In the genomic region with DNA sequence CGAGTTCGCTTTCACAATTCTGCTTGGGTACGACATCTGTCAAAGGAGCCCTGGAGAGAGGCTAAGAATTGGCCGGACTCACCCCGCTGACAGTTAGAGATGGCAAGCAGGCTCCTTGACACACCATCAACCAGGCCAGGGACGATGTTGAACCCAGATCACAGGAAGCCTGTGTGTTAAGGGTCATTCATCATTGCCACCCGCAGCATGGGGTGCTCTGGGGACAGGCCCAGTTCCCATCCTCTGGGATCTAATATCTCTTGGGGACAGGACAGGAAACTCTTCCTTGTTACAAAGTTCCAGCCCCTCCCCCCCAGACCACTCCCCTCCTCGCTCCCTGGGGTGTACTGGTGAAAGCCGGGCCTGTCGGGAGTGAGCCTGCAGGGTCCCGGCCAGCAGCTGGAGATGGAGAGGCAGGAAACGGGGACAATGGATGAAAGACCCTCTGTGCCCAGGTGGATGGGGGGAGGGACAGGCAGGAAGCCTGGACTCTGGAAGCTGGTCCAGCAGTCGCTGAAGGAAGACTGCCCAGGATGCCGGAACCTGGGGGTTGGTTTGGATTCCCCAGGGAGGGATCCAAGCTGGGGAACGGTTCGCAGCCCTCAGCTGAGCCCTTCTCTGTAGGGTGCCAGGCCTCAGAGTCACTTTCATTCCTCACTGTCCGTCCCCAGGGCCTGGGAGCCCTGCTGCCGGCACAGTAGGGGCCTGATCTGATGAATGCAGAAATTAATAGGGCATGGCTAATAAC, we compare ENCODE assay signal across 8 mouse cellular contexts. TPM values are rescaled to one million over a fixed set of nuclear protein-coding genes. Genes with fewer than 3 reads are reported as not detected.
DNase-seq lines count a peak whose midpoint lies in the region; ATAC-seq lines count a peak whose summit lies in the region.

No protein-coding gene starts in this region.

- no peaks in the 10 kb centered on the region for H3K27me3 ChIP-seq in heart, embryonic 14.5 days (ENCODE audit: control insufficient read depth, insufficient read depth, low read length)
- no peaks in the 10 kb centered on the region for H3K27me3 ChIP-seq in kidney, embryonic 15.5 days

- peak; percentile 56 for ATAC-seq in heart, embryonic 14.5 days (ENCODE audit: insufficient number of reproducible peaks, insufficient read depth, low FRiP score, low read depth)
- ATAC-seq in kidney, embryonic 15.5 days (replicated peaks; ENCODE audit: low FRiP score), result peak; percentile 63
- ATAC-seq in erythroid progenitor cell, adult 5-6 weeks (replicated peaks; ENCODE audit: low FRiP score, poor library complexity, severe bottlenecking), result no peak

- peak; percentile 38 to 82 for DNase-seq in left cerebral cortex, postnatal 10 days (ENCODE audit: extremely low spot score in 1 of 2, low spot score in 2 of 2)
- DNase-seq in left cerebral cortex, adult 11 months (ENCODE audit: low spot score), result no peak
- peak; percentile 7 to 22 for DNase-seq in cerebellum, postnatal 14 days
- DNase-seq in mesoderm, embryonic 11.5 days (ENCODE audit: low read depth, low spot score), result peak; percentile 60
- no peak for DNase-seq in testis, postnatal 10 days (ENCODE audit: low spot score)

- H3K4me3 ChIP-seq in heart, embryonic 14.5 days (ENCODE audit: control insufficient read depth in 1 of 2, insufficient read depth in 1 of 2, low read depth in 1 of 2, low read length in 2 of 2), result no peak overlapping the region
- peak overlapping the region; percentile 18; the same call in 1 of the 2 replicates for H3K4me3 ChIP-seq in kidney, embryonic 15.5 days (replicated peaks)

- H3K9me3 ChIP-seq in heart, embryonic 14.5 days (ENCODE audit: control insufficient read depth, low read length), result no peaks in the 10 kb centered on the region
- H3K9me3 ChIP-seq in kidney, embryonic 15.5 days (replicated peaks), result no peaks in the 10 kb centered on the region

- peak overlapping the region; percentile 35; the same call in 1 of the 2 replicates for H3K4me2 ChIP-seq in heart, embryonic 14.5 days (ENCODE audit: low read length)
- H3K4me2 ChIP-seq in kidney, embryonic 15.5 days, result peak overlapping the region; percentile 41

- peak overlapping the region; percentile 16; the same call in 1 of the 2 replicates for H3K9ac ChIP-seq in heart, embryonic 14.5 days (ENCODE audit: low read length)
- peak overlapping the region; percentile 33; the same call in 1 of the 2 replicates for H3K9ac ChIP-seq in kidney, embryonic 15.5 days

- peaks cover 16 to 17% of the 10 kb centered on the region in 2 experiments for H3K4me1 ChIP-seq in heart, embryonic 14.5 days (ENCODE audit: control insufficient read depth in 2 of 2, insufficient read depth in 2 of 2, low read length in 2 of 2)
- H3K4me1 ChIP-seq in kidney, embryonic 15.5 days, result peaks cover 34% of the 10 kb centered on the region

- intact Hi-C loops in left cerebral cortex, postnatal 10 days (cut with DNase I), result no loop called here

- H3K27ac ChIP-seq in heart, embryonic 14.5 days (replicated peaks in 1 of 2; ENCODE audit: control insufficient read depth in 1 of 2, insufficient read depth in 1 of 2, low read depth in 2 of 2, low read length in 2 of 2), result peak overlapping the region; percentile 39 to 44; a peak in 3 of 4 replicates
- H3K27ac ChIP-seq in kidney, embryonic 15.5 days, result peak overlapping the region; percentile 75

- H3K36me3 ChIP-seq in heart, embryonic 14.5 days (ENCODE audit: control insufficient read depth, insufficient read depth, low read length), result no peaks in the 10 kb centered on the region
- no peaks in the 10 kb centered on the region for H3K36me3 ChIP-seq in kidney, embryonic 15.5 days

- 19% methylated on average over 18 of the region's 18 CpGs for WGBS in heart, embryonic 14.5 days
- whole genome bisulfite sequencing in kidney, embryonic 15.5 days, result 8% methylated on average over 18 of the region's 18 CpGs

RNA-seq across cellular contexts. Expression of gene Id3, which starts 38.5 kb away (rescaled TPM):
- total RNA-seq in left cerebral cortex, postnatal 10 days (2021), result 10 to 100 TPM; 37.3 to 54.8 TPM
- polyA plus RNA-seq in heart, embryonic 14.5 days (2014; fragmentation: Nextera tagmentation; extraction: Ambion mirVana), result 247 and 296 TPM in 2 replicates
- polyA plus RNA-seq in kidney, embryonic 15.5 days (2015; fragmentation: Nextera tagmentation; extraction: Ambion mirVana), result 862 and 905 TPM in 2 replicates
- 14.7 TPM in 1 of 2 replicates, not detected in the other for total RNA-seq in erythroid progenitor cell, adult 5-6 weeks (2015; ENCODE audit: low replicate concordance)
- 2.7 TPM in 1 of 2 replicates, not detected in the other for total RNA-seq in erythroid progenitor cell, adult 5-6 weeks (2017; ENCODE audit: low replicate concordance)

RNA-seq across cellular contexts. Expression of gene Rpl11, which starts 51.5 kb away (rescaled TPM):
- total RNA-seq in left cerebral cortex, postnatal 10 days (2021), result 100 to 1,000 TPM; 262 to 295 TPM
- polyA plus RNA-seq in heart, embryonic 14.5 days (2014; fragmentation: Nextera tagmentation; extraction: Ambion mirVana), result 284 and 329 TPM in 2 replicates
- polyA plus RNA-seq in kidney, embryonic 15.5 days (2015; fragmentation: Nextera tagmentation; extraction: Ambion mirVana), result 483 and 529 TPM in 2 replicates
- total RNA-seq in erythroid progenitor cell, adult 5-6 weeks (2015; ENCODE audit: low replicate concordance), result 337 and 379 TPM in 2 replicates
- 133 and 171 TPM in 2 replicates for total RNA-seq in erythroid progenitor cell, adult 5-6 weeks (2017; ENCODE audit: low replicate concordance)

Comparison
In these comparisons a context has a peak if more than half of its experiments do, and no peak if none do; other contexts are left out.
1. DNase-seq: peak in left cerebral cortex, postnatal 10 days (2 of 2), cerebellum, postnatal 14 days (2 of 2) and mesoderm, embryonic 11.5 days (single experiment); none in left cerebral cortex, adult 11 months (single experiment) and testis, postnatal 10 days (single experiment).